Comparison of ENCODE assay signal across 9 mouse cellular contexts in the genomic region with DNA sequence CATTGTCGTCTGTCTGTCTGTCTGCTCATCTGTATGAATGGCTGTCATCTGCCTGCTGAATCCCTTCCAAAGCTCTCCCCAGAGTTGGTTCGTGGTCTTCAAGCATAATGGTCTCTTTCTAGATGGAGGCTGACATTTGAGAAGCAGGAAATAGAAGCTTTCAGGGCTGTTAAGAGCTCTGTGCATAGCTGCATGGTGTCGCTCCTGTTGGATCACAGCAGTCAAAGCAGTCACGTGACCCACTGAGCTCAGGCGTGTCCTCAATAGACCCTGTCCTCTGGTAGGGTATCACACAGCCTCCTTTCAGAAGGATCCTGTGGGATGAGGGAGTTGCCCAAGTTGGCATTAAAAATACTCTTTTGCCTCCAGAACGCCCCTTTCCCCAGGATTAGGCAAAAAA.
A peak's percentile ranks its signal among the peaks of the same experiment; 100 is the strongest.
DNase-seq lines count a peak whose midpoint lies in the region; ATAC-seq and TF ChIP-seq lines count a peak whose summit lies in the region.
"Had no signal": no experiment of that assay in that cellular context is flagged by ENCODE, and none has a peak within 500 bp of the region (broad histone marks: within the 10 kb centered on the region; RNA-seq: fewer than 3 reads in every experiment).

No protein-coding gene starts in this region.

- H3K27me3 ChIP-seq in forebrain, embryonic 11.5 days (ENCODE audit: control insufficient read depth, insufficient read depth, low read length): no peaks in the 10 kb centered on the region
- H3K27me3 ChIP-seq in forebrain, embryonic 14.5 days (replicated peaks; ENCODE audit: control insufficient read depth, insufficient read depth, low read length): no peaks in the 10 kb centered on the region
- no peaks in the 10 kb centered on the region for H3K27me3 ChIP-seq in midbrain, embryonic 10.5 days (ENCODE audit: low read depth, poor library complexity, severe bottlenecking)
- H3K27me3 ChIP-seq in midbrain, postnatal 0 days (ENCODE audit: insufficient read depth, low read length): no peaks in the 10 kb centered on the region
- H3K27me3 ChIP-seq in neural tube, embryonic 11.5 days (ENCODE audit: control insufficient read depth, insufficient read depth, low read length): no peaks in the 10 kb centered on the region

- H3K27ac ChIP-seq in forebrain, embryonic 11.5 days (ENCODE audit: low read depth, low read length): no peak overlapping the region
- H3K27ac ChIP-seq in forebrain, embryonic 14.5 days (ENCODE audit: low read depth, low read length): no peak overlapping the region
- no peak overlapping the region for H3K27ac ChIP-seq in midbrain, embryonic 10.5 days (replicated peaks)
- H3K27ac ChIP-seq in midbrain, postnatal 0 days (ENCODE audit: low read depth, low read length): no peak overlapping the region
- no peak overlapping the region for H3K27ac ChIP-seq in neural tube, embryonic 11.5 days (ENCODE audit: low read depth, low read length)

- no peak overlapping the region for H3K9ac ChIP-seq in forebrain, embryonic 11.5 days (ENCODE audit: low read length)
- H3K9ac ChIP-seq in forebrain, embryonic 14.5 days (ENCODE audit: low read length): no peak overlapping the region
- no peak overlapping the region for H3K9ac ChIP-seq in midbrain, postnatal 0 days (replicated peaks; ENCODE audit: low read length, poor library complexity, severe bottlenecking)
- no peak overlapping the region for H3K9ac ChIP-seq in neural tube, embryonic 11.5 days (ENCODE audit: low read length)

- no peaks in the 10 kb centered on the region; the same call in 1 of the 2 replicates for H3K4me1 ChIP-seq in forebrain, embryonic 11.5 days (replicated peaks; ENCODE audit: control insufficient read depth, insufficient read depth, low read length)
- peaks cover 7% of the 10 kb centered on the region; the same call in 1 of the 2 replicates for H3K4me1 ChIP-seq in forebrain, embryonic 14.5 days (ENCODE audit: control insufficient read depth, insufficient read depth, low read length)
- H3K4me1 ChIP-seq in midbrain, embryonic 10.5 days: peaks cover 54% of the 10 kb centered on the region
- peaks cover 7% of the 10 kb centered on the region; the same call in 1 of the 2 replicates for H3K4me1 ChIP-seq in midbrain, postnatal 0 days (ENCODE audit: insufficient read depth, low read length)
- H3K4me1 ChIP-seq in neural tube, embryonic 11.5 days (ENCODE audit: control insufficient read depth, insufficient read depth, low read length): no peaks in the 10 kb centered on the region

- no peak for TF ChIP-seq CTCF in midbrain, postnatal 0 days (IDR thresholded peaks at IDR 0.05)

- DNase-seq in forebrain, embryonic 11.5 days (ENCODE audit: low spot score): no peak
- no peak for DNase-seq in forebrain, embryonic 14.5 days (ENCODE audit: low spot score)
- peak; percentile 25 for DNase-seq in midbrain, embryonic 10.5 days (ENCODE audit: low spot score)
- no peak for DNase-seq in midbrain, postnatal 0 days (ENCODE audit: low spot score)
- peak; percentile 53 to 83 for DNase-seq in left cerebral cortex, postnatal 14 days (ENCODE audit: low spot score in 2 of 2)
- peak; percentile 42 for DNase-seq in neural tube, embryonic 11.5 days (ENCODE audit: low spot score)
- DNase-seq in cerebellum, adult 8-10 months: no peak
- DNase-seq in urinary bladder, adult 18-20 months (ENCODE audit: low spot score in 2 of 2): no peak

- no peak overlapping the region for H3K4me3 ChIP-seq in forebrain, embryonic 11.5 days (ENCODE audit: low read depth, low read length)
- H3K4me3 ChIP-seq in forebrain, embryonic 14.5 days (ENCODE audit: low read depth, low read length): no peak overlapping the region
- no peak overlapping the region for H3K4me3 ChIP-seq in midbrain, embryonic 10.5 days
- no peak overlapping the region for H3K4me3 ChIP-seq in midbrain, postnatal 0 days (ENCODE audit: low read depth, low read length)
- no peak overlapping the region for H3K4me3 ChIP-seq in neural tube, embryonic 11.5 days (ENCODE audit: low read depth, low read length)
- H3K4me3 ChIP-seq: erythroblast, embryonic 14.5 days had no signal

- no peaks in the 10 kb centered on the region for H3K9me3 ChIP-seq in forebrain, embryonic 11.5 days (ENCODE audit: control insufficient read depth, low read length)
- no peaks in the 10 kb centered on the region for H3K9me3 ChIP-seq in forebrain, embryonic 14.5 days (replicated peaks; ENCODE audit: control insufficient read depth, low read length)
- H3K9me3 ChIP-seq in midbrain, embryonic 10.5 days (replicated peaks): no peaks in the 10 kb centered on the region
- no peaks in the 10 kb centered on the region for H3K9me3 ChIP-seq in midbrain, postnatal 0 days (ENCODE audit: low read length)
- H3K9me3 ChIP-seq in neural tube, embryonic 11.5 days (ENCODE audit: control insufficient read depth, low read length): no peaks in the 10 kb centered on the region

- ATAC-seq in forebrain, embryonic 11.5 days (replicated peaks; ENCODE audit: low FRiP score): peak; percentile 50; the same call in 1 of the 2 replicates
- no peak for ATAC-seq in forebrain, embryonic 14.5 days
- no peak for ATAC-seq in midbrain, postnatal 0 days (ENCODE audit: low FRiP score)
- ATAC-seq in neural tube, embryonic 11.5 days (ENCODE audit: insufficient read depth, low FRiP score, low TSS enrichment): no peak

- no peaks in the 10 kb centered on the region for H3K36me3 ChIP-seq in forebrain, embryonic 11.5 days (ENCODE audit: control insufficient read depth, insufficient read depth, low read length)
- no peaks in the 10 kb centered on the region for H3K36me3 ChIP-seq in forebrain, embryonic 14.5 days (ENCODE audit: control insufficient read depth, insufficient read depth, low read length)
- H3K36me3 ChIP-seq in midbrain, embryonic 10.5 days: no peaks in the 10 kb centered on the region
- H3K36me3 ChIP-seq in midbrain, postnatal 0 days (ENCODE audit: insufficient read depth, low read length): no peaks in the 10 kb centered on the region
- no peaks in the 10 kb centered on the region for H3K36me3 ChIP-seq in neural tube, embryonic 11.5 days (ENCODE audit: control insufficient read depth, insufficient read depth, low read length)

- intact Hi-C loops in left cerebral cortex, postnatal 14 days (cut with DNase I): no loop called here

- H3K4me2 ChIP-seq in forebrain, embryonic 11.5 days (ENCODE audit: low read depth, low read length, severe bottlenecking): no peak overlapping the region
- H3K4me2 ChIP-seq in forebrain, embryonic 14.5 days (ENCODE audit: low read length): no peak overlapping the region
- H3K4me2 ChIP-seq in midbrain, postnatal 0 days (ENCODE audit: low read depth, low read length, poor library complexity, severe bottlenecking): no peak overlapping the region
- no peak overlapping the region for H3K4me2 ChIP-seq in neural tube, embryonic 11.5 days (ENCODE audit: low read depth)

- WGBS in forebrain, embryonic 11.5 days: 62% methylated on average over 6 of the region's 6 CpGs
- WGBS in forebrain, embryonic 14.5 days: 62% methylated on average over 6 of the region's 6 CpGs
- 70% methylated on average over 6 of the region's 6 CpGs for WGBS in midbrain, embryonic 10.5 days
- 34% methylated on average over 6 of the region's 6 CpGs for WGBS in midbrain, postnatal 0 days
- WGBS in neural tube, embryonic 11.5 days: 48% methylated on average over 6 of the region's 6 CpGs

Comparison
In these comparisons a context has a peak if more than half of its experiments do, and no peak if none do; other contexts are left out.
1. DNase-seq: peak in midbrain, embryonic 10.5 days (single experiment), left cerebral cortex, postnatal 14 days (2 of 2) and neural tube, embryonic 11.5 days (single experiment); none in forebrain, embryonic 11.5 days (single experiment), forebrain, embryonic 14.5 days (single experiment), midbrain, postnatal 0 days (single experiment), cerebellum, adult 8-10 months (single experiment) and urinary bladder, adult 18-20 months (0 of 2).